Mouse (Mus musculus): ENCODE measurements around the gene Gm21885.

The Gm21885 gene

DNA sequence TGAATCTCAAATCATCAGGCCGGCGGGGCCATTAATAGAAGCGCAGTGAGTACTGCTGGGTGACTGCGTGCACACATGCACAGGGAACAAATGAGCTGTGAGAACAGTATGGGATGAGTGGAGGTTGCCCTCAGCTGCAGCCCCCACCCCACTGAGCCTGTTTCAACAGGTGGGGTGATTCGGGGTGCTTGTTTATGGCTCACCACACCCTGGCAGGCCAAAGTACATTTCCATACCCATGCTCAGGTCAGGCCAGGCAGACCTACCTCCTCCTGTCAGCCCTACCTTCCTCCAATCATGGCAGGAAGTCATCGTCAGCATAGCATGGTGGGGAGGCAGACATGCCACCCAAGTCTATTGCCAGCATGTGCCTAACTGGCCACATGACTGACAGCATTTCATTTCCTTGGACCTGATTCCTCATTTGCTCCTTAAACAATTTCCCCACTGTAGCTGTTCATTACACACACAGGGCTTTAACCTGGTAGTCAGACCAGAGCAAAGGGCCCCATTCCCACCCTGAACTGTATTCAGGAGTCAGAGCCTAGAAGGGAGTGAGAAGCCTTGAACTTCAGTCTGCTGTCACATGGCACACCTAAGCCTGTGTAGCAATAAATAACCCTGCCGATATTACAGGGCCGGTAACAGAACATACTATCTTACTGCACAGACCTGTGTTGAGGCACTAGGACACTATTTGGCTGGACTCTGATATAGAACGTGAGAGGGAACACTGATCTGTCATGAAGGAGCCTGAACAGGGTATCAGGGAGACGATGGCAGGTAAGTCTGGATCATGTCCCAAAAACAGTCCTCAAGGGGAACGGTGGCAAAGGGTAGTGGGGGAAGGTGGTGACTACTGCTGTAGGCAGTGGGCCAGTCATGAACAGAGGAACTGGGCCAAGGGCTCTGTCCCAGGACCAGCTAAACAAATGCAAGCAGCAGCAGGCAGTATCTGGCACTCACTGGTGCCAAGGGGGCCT lies at the start of gene Gm21885:
Gene Gm21885 (plus strand): TSS at position 675 of the 983 bp plus-strand sequence.
- DNase-seq (ENCODE audit: low read depth): no peak

- no peak for DNase-seq (ENCODE audit: low read depth)
These were observed 48.3 kb upstream of the Gm21885 start for GRCm38 (mm10) chr11:94233405-94233804.

DNA sequence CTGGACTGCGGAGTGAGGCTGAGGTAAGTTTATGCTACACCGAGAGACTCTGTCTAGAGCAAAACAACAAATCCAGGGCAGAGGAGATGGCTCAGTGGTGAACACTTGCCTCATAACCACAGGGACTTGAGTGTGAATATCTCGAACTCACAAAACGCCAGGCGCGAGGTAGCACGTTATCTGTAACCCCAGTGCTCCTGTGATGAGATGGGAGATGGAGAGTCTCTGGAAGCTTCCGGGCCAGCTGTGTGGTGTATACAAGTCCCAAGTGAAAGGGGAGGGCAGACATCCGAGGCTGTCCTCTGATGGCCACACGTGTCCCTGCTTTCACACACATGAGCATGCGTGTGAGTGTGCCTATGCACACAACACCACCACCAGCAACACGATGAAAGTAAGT lies 47.3 kb upstream of the Gm21885 start:
- no peak for DNase-seq (ENCODE audit: low read depth)

DNA sequence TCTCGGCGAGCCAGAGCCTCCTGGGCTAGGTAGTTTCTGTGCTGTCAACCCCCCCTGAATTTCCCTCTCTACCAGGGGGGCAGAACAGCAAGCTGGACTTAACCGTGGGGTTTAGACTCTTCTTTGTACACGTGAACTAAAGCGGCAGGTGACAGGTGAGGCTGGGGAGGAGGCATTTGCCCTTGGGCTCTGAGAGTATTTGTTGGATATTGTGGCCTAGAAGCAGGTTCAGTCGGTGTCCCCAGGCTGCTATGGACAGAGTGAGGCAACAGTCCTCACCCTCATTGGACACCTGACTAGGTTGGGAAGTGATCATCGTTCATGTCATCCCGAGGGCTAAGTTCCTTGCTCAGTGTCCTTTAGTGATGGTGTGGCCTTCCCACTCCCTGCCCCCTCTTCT lies 46.8 kb upstream of the Gm21885 start:
- no peak for DNase-seq (ENCODE audit: low read depth)

GRCm38 (mm10) chr11:94236074-94236473 lies 45.6 kb upstream of the Gm21885 start:
- DNase-seq (ENCODE audit: low read depth): peak; percentile 85

GRCm38 (mm10) chr11:94238786-94239185 lies 42.9 kb upstream of the Gm21885 start:
- no peak for DNase-seq (ENCODE audit: low read depth)

GRCm38 (mm10) chr11:94239706-94240105 lies 42.0 kb upstream of the Gm21885 start:
- no peak for DNase-seq (ENCODE audit: low read depth)

DNA sequence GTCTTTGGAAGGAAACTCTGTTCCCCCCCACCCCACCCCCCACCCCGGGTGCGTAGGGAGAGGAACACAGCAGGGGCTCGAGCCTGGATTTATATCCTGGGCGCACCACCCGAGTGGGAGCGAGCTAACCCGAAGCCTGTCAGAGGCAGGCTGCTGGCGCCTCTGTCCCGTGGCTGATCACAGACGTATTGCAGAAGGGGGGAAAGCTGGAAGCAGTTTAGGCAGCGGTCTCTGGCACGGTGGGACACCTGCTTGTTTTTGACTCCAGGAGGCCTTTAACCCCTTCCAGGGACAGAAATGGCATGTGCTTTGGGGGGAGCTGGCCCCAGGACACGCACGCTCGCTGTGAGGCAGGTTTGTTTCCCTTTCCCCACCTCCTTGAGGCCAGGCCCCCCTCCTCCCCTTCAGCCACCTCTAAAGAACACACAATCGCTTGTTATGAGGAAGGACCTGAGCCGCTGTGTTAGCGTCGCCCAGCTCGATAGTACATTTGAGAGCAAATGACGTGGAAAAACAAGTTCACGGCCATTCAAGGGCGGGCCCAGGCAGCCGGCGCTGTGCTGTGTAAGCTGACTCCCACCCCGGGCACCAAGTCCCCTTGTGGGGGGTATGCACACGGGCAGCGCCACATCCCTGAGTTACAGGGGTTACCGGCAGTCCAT lies 38.8 kb upstream of the Gm21885 start:
- DNase-seq (ENCODE audit: low read depth): no peak

DNA sequence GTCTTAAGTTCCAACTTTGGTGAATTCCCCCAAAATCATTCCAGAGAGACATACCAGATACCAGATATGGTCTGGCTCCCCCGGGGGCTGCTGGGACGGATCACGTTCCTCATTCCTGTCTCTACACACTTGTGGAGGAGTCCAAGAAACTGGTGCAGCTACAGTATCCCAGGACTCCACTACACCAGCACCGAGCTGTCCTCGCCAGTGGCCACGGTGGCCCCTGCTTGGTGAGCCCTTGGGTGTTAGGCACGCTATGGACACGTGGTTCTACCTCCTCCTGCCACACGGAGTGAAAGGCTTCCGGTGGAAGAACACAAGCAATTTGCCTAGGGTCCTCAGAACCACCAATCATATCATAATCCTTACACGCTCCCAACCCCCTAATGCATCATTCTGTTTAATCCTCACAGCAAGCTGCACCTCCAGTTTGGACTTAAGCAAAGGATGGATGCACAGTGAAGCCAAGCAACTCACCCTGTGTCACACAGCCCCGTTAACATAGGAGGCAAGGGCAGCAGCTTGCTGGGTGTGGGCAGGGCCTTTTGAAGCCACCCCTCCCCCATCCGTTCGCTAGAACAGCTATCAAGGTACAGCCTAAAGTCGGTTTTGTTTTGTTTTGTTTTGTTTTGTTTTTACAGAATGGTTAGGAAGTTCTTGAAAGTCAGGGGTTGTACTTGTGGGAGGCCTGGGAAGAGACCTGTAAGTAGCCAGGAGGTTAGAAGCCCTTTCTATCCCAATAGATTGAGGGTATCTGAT lies 38.1 kb upstream of the Gm21885 start:
- no peak for DNase-seq (ENCODE audit: low read depth)

- DNase-seq (ENCODE audit: low read depth): no peak
These were observed 37.3 kb upstream of the Gm21885 start for GRCm38 (mm10) chr11:94244385-94244784.

- DNase-seq (ENCODE audit: low read depth): no peak
These were observed 35.5 kb upstream of the Gm21885 start, which contains the start of gene Wfikkn2 for GRCm38 (mm10) chr11:94245955-94246788. Wfikkn2 (minus strand) TSS chr11:94246005.

GRCm38 (mm10) chr11:94246789-94247061 lies 34.9 kb upstream of the Gm21885 start:
- no peak for DNase-seq (ENCODE audit: low read depth)

- no peak for DNase-seq (ENCODE audit: low read depth)
These were observed 28.5 kb upstream of the Gm21885 start for GRCm38 (mm10) chr11:94253156-94253555.

GRCm38 (mm10) chr11:94253691-94254090 lies 28.0 kb upstream of the Gm21885 start:
- peak; percentile 74 for DNase-seq (ENCODE audit: low read depth)

- no peak for DNase-seq (ENCODE audit: low read depth)
These were observed 25.9 kb upstream of the Gm21885 start for GRCm38 (mm10) chr11:94255733-94256132.

DNA sequence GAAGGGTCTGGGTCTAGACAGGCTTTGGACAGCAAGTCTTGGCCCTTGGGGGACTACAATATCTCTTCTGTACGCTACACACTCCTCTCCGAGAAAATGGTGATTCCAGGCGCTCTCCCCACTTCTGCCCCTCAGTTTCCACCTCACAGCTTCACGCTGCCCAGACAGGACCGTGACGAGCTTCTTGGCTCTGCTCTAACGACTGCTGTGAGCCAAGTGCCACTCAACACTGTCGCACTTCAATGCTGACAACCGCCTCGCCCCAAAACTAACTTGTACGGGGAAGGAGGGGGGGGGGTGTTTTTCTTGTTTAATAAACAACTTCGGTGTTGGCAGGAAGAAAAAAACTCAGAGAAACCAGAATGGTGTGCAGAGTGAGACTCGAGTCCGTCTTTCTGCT lies 23.7 kb upstream of the Gm21885 start:
- no peak for DNase-seq (ENCODE audit: low read depth)

DNA sequence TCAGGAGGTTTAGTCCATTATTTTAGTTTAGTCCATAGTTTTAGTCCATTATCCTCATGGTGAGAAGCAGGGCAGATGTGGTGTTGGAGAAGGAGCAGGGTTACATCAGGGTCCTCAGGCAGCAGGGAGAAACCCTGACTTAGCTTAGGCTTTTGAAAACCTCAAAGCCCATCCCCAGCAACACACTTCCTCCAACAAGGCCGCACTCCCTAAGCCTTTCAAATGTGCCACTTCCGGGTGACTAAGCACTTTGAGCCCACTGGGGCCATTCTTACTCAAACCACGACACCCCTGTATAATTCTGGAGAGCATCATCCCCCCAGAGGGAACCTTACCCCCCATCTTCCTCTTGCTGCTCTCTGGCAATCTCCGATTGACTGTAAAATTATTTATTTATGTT lies 21.9 kb upstream of the Gm21885 start:
- DNase-seq (ENCODE audit: low read depth): peak; percentile 93

DNA sequence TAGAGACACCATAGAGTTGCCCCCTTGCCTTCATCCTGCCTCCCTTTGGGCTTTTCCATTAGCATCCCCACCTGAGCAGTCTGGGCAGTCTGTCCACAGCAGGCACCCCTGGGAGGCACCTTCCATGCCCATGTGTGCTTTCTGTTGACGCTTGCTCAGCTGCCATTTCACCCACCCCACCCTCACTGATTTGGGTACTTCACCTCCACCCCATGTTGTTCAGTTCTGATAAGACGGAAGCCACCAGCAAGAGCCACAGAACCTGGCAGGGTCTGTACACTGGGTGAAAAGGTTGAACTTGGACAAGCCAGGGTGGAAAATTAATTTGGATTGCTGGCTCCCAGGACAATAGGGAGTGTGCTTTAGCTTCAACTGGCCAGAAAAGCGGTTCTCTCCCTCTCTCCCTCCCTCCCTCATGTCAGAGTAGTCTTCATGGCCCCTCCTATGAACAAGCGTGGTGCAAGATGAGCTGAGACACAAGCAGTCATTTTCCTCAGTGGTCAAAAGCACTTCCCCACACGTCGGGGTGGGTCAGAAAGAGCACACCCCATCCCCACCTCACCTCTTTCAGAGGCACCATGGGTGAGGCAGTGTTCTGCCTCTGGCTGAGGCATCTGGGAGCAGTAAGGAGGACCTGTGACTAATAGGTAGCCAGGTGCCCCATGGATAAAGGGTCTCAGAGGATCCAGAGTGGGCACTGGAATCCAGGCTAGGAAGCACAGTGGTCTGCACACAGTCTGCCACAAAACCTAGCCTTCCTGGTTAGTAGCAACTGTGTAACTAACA lies 19.9 kb upstream of the Gm21885 start:
- no peak for DNase-seq (ENCODE audit: low read depth)

- DNase-seq (ENCODE audit: low read depth): peak; percentile 87
These were observed 16.4 kb upstream of the Gm21885 start for GRCm38 (mm10) chr11:94265134-94265785.

DNA sequence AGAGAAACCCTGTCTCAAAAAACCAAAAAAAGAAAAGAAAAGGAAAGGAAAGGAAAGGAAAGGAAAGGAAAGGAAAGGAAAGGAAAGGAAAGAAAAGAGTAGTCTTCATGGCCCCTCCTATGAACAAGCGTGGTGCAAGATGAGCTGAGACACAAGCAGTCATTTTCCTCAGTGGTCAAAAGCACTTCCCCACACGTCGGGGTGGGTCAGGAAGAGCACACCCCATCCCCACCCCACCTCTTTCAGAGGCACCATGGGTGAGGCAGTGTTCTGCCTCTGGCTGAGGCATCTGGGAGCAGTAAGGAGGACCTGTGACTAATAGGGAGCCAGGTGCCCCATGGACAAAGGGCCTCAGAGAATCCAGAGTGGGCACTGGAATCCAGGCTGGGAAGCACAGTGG lies 15.5 kb upstream of the Gm21885 start:
- DNase-seq (ENCODE audit: low read depth): peak; percentile 38

Measured in 416B (cell line).